Mouse (Mus musculus): ENCODE data around the gene Rpl38. TPM values are rescaled to one million over a fixed set of nuclear protein-coding genes. Genes with fewer than 3 reads are reported as not detected.
A peak's percentile ranks its signal among the peaks of the same experiment; 100 is the strongest.
"Not testable (repeated sequence)": the region's sequence is repeated elsewhere in the genome, so short reads cannot be mapped to it uniquely, and the experiment has no call there.

Gene Rpl38
- total and polyA plus RNA-seq, 2 experiments from 2014 or later: 578 to 954 TPM

GRCm38 (mm10) chr11:114665463-114665862, 2.9 kb upstream of the Rpl38 start:
- 0 out of 2 replicates have a peak, but pooled peaks cover 3% of the 10 kb centered on the region for H3K36me3 ChIP-seq (ENCODE audit: insufficient read depth, low read length)
- no peaks in the 10 kb centered on the region for H3K9me3 ChIP-seq (ENCODE audit: low read length)
- no peak for TF ChIP-seq CTCF (IDR thresholded peaks at IDR 0.05; ENCODE audit: low read depth)
- H3K9ac ChIP-seq (replicated peaks; ENCODE audit: low read length): no peak overlapping the region
- H3K4me3 ChIP-seq (ENCODE audit: low read length): no peak overlapping the region
- H3K4me2 ChIP-seq (ENCODE audit: low read depth, low read length): no peak overlapping the region
- peaks cover 10% of the 10 kb centered on the region; the same call in 1 of the 2 replicates for H3K4me1 ChIP-seq (ENCODE audit: insufficient read depth, low read length)
- DNase-seq (ENCODE audit: low spot score): no peak
- no peaks in the 10 kb centered on the region for H3K27me3 ChIP-seq (ENCODE audit: insufficient read depth, low read length)
- no peak for ATAC-seq
- 79% methylated on average over 2 of the region's 2 CpGs for WGBS
- no peak overlapping the region for H3K27ac ChIP-seq

GRCm38 (mm10) chr11:114666786-114667185, 1.5 kb upstream of the Rpl38 start:
- Histone ChIP-seq H3K4me2 (ENCODE audit: low read depth, low read length) (no peak overlapping the region), H3K27me3 (ENCODE audit: insufficient read depth, low read length) (no peaks in the 10 kb centered on the region), H3K9ac (replicated peaks; ENCODE audit: low read length) (no peak overlapping the region), H3K36me3 (ENCODE audit: insufficient read depth, low read length) (peaks cover 15% of the 10 kb centered on the region), H3K27ac (no peak overlapping the region), H3K4me3 (ENCODE audit: low read length) (no peak overlapping the region), H3K9me3 (ENCODE audit: low read length) (no peaks in the 10 kb centered on the region), H3K4me1 (ENCODE audit: insufficient read depth, low read length) (peaks cover 10% of the 10 kb centered on the region; the same call in 1 of the 2 replicates)
- no peak for DNase-seq (ENCODE audit: low spot score)
- ATAC-seq: no peak
- WGBS: 11% methylated on average over 13 of the region's 13 CpGs
- TF ChIP-seq CTCF (IDR thresholded peaks at IDR 0.05; ENCODE audit: low read depth): no peak

GRCm38 (mm10) chr11:114667236-114667931, 940 bp upstream of the Rpl38 start:
- DNase-seq (ENCODE audit: low spot score) (no peak), ATAC-seq (no peak)
- TF ChIP-seq CTCF (IDR thresholded peaks at IDR 0.05; ENCODE audit: low read depth): no peak
- Histone ChIP-seq H3K27me3 (ENCODE audit: insufficient read depth, low read length) (no peaks in the 10 kb centered on the region), H3K4me1 (ENCODE audit: insufficient read depth, low read length) (peaks cover 10% of the 10 kb centered on the region; the same call in 1 of the 2 replicates), H3K9me3 (ENCODE audit: low read length) (no peaks in the 10 kb centered on the region), H3K36me3 (ENCODE audit: insufficient read depth, low read length) (peaks cover 21% of the 10 kb centered on the region), H3K4me3 (ENCODE audit: low read length) (no peak overlapping the region), H3K4me2 (ENCODE audit: low read depth, low read length) (no peak overlapping the region), H3K27ac (no peak overlapping the region), H3K9ac (replicated peaks; ENCODE audit: low read length) (no peak overlapping the region)
- WGBS: 55% methylated on average over 15 of the region's 18 CpGs

GRCm38 (mm10) chr11:114667932-114668285, 415 bp upstream of the Rpl38 start:
- H3K9ac ChIP-seq (replicated peaks; ENCODE audit: low read length); H3K4me3 ChIP-seq (ENCODE audit: low read length); H3K9me3 ChIP-seq (ENCODE audit: low read length); H3K27me3 ChIP-seq (ENCODE audit: insufficient read depth, low read length); H3K27ac ChIP-seq; H3K4me2 ChIP-seq (ENCODE audit: low read depth, low read length); ATAC-seq: not testable (repeated sequence)
- peak; percentile 56 for DNase-seq (ENCODE audit: low spot score)
- Histone ChIP-seq H3K36me3 (ENCODE audit: insufficient read depth, low read length) (peaks cover 26% of the 10 kb centered on the region), H3K4me1 (ENCODE audit: insufficient read depth, low read length) (peaks cover 10% of the 10 kb centered on the region; the same call in 1 of the 2 replicates)
- WGBS: 30% methylated on average over 11 of the region's 11 CpGs

- peak overlapping the region; percentile 89 for H3K9ac ChIP-seq (replicated peaks; ENCODE audit: low read length)
- WGBS: 1% methylated on average over 60 of the region's 60 CpGs
- ATAC-seq: peak; percentile 84
These were observed 658 bp downstream of the Rpl38 start for GRCm38 (mm10) chr11:114668741-114669623.

GRCm38 (mm10) chr11:114669651-114670168, 1.4 kb downstream of the Rpl38 start:
- peaks cover 32% of the 10 kb centered on the region for H3K36me3 ChIP-seq (ENCODE audit: insufficient read depth, low read length)
- peak overlapping the region; percentile 92 for H3K4me2 ChIP-seq (ENCODE audit: low read depth, low read length)
- peak overlapping the region; percentile 89 for H3K9ac ChIP-seq (replicated peaks; ENCODE audit: low read length)
- H3K27ac ChIP-seq: peak overlapping the region; percentile 96
- WGBS: 13% methylated on average over 12 of the region's 12 CpGs
- no peak for DNase-seq (ENCODE audit: low spot score)
- no peaks in the 10 kb centered on the region for H3K9me3 ChIP-seq (ENCODE audit: low read length)
- ATAC-seq: no peak
- no peak for TF ChIP-seq CTCF (IDR thresholded peaks at IDR 0.05; ENCODE audit: low read depth)
- H3K4me3 ChIP-seq (ENCODE audit: low read length): peak overlapping the region; percentile 78
- no peaks in the 10 kb centered on the region for H3K27me3 ChIP-seq (ENCODE audit: insufficient read depth, low read length)
- peaks cover 10% of the 10 kb centered on the region; the same call in 1 of the 2 replicates for H3K4me1 ChIP-seq (ENCODE audit: insufficient read depth, low read length)

More at GRCm38 (mm10) chr11:114668741-114669623, 658 bp downstream of the Rpl38 start:
- peaks cover 10% of the 10 kb centered on the region; the same call in 1 of the 2 replicates for H3K4me1 ChIP-seq (ENCODE audit: insufficient read depth, low read length)
- no peaks in the 10 kb centered on the region for H3K27me3 ChIP-seq (ENCODE audit: insufficient read depth, low read length)
- peak overlapping the region; percentile 96 for H3K27ac ChIP-seq
- H3K4me2 ChIP-seq (ENCODE audit: low read depth, low read length): peak overlapping the region; percentile 92
- DNase-seq (ENCODE audit: low spot score): peak; percentile 93
- H3K9me3 ChIP-seq (ENCODE audit: low read length): no peaks in the 10 kb centered on the region
- peak; percentile 78 for TF ChIP-seq CTCF (IDR thresholded peaks at IDR 0.05; ENCODE audit: low read depth)
- peaks cover 32% of the 10 kb centered on the region for H3K36me3 ChIP-seq (ENCODE audit: insufficient read depth, low read length)
- peak overlapping the region; percentile 78 for H3K4me3 ChIP-seq (ENCODE audit: low read length)

All from hindbrain, postnatal 0 days (tissue).